Mouse (Mus musculus): ENCODE results near the gene Dicer1. TPM values are rescaled to one million over a fixed set of nuclear protein-coding genes. Genes with fewer than 3 reads are reported as not detected.

The Dicer1 gene
- polyA plus RNA-seq, 1 experiment: 5.1 TPM

DNA sequence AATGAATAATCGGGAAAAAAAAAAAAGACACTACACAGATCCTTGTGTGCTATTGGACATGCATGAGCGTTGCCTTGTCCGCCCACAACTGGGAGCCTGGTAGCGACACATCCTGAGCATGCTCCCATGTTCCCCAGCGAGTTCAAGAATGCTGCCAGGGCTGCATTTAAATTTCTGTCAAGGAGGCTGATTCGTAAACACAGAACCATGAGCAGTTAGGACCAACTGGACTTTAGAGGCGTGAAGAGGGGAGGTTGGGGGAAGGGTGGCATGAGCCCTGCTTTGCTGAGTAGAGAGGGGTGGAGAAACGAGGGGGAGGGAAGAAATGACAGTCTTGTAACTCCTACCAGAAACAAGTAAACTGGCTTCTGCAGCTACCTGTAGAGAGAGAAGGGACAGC is 113.6 kb downstream of the Dicer1 start:
- no peak for TF ChIP-seq MYOD1 (IDR thresholded peaks at IDR 0.05; ENCODE audit: control insufficient read depth in 1 of 3, insufficient read length in 2 of 3, low read depth in 2 of 3)
- TF ChIP-seq E2F4 (IDR thresholded peaks at IDR 0.05; ENCODE audit: insufficient read depth): no peak
- no peak for TF ChIP-seq MYOG (IDR thresholded peaks at IDR 0.05; ENCODE audit: control insufficient read depth in 1 of 3, insufficient read depth in 1 of 3, insufficient read length in 2 of 3, low read depth in 2 of 3)
- TF ChIP-seq USF1 (IDR thresholded peaks at IDR 0.05; ENCODE audit: low read depth): no peak
- no peak for TF ChIP-seq TCF12 (IDR thresholded peaks at IDR 0.05; ENCODE audit: insufficient read depth, poor library complexity, severe bottlenecking)
- TF ChIP-seq POLR2AphosphoS2 (IDR thresholded peaks at IDR 0.05; ENCODE audit: insufficient read length, low read depth): no peak
- no peak for TF ChIP-seq CEBPB (IDR thresholded peaks at IDR 0.05; ENCODE audit: insufficient read depth, poor library complexity, severe bottlenecking)
- no peak for TF ChIP-seq MAX (IDR thresholded peaks at IDR 0.05; ENCODE audit: low read depth)
- TF ChIP-seq TCF3 (IDR thresholded peaks at IDR 0.05; ENCODE audit: insufficient read length, low read depth): no peak
- TF ChIP-seq POLR2A (IDR thresholded peaks at IDR 0.05; ENCODE audit: insufficient read length, low read depth): no peak
- TF ChIP-seq REST (IDR thresholded peaks at IDR 0.05; ENCODE audit: insufficient read depth, insufficient read length): no peak
- peaks cover 16% of the 10 kb centered on the region for H3K27me3 ChIP-seq (ENCODE audit: control insufficient read depth, insufficient read depth, insufficient read length)
- H3ac ChIP-seq (ENCODE audit: control insufficient read depth, insufficient read length): no peak overlapping the region
- H3K36me3 ChIP-seq (ENCODE audit: control insufficient read depth, insufficient read depth): no peaks in the 10 kb centered on the region
- no peak overlapping the region for H3K4me3 ChIP-seq
- no peak overlapping the region for H3K4me2 ChIP-seq (ENCODE audit: low read depth)
- no peaks in the 10 kb centered on the region for H3K79me2 ChIP-seq (ENCODE audit: control insufficient read depth, insufficient read depth)

Other genes with a start within 250 kb of the Dicer1 start
- 0.07 TPM for gene Clmn, start 113.1 kb upstream of the Dicer1 start, polyA plus RNA-seq (2012; fragmentation: generic; extraction: Trizol)